Mouse (Mus musculus): ENCODE measurements around the gene Camk2g. TPM values are rescaled to one million over a fixed set of nuclear protein-coding genes. Genes with fewer than 3 reads are reported as not detected.

Camk2g gene
- total RNA-seq (2022) = 10 to 100 TPM; 63.3 to 74.9 (median 69.1) TPM

DNA sequence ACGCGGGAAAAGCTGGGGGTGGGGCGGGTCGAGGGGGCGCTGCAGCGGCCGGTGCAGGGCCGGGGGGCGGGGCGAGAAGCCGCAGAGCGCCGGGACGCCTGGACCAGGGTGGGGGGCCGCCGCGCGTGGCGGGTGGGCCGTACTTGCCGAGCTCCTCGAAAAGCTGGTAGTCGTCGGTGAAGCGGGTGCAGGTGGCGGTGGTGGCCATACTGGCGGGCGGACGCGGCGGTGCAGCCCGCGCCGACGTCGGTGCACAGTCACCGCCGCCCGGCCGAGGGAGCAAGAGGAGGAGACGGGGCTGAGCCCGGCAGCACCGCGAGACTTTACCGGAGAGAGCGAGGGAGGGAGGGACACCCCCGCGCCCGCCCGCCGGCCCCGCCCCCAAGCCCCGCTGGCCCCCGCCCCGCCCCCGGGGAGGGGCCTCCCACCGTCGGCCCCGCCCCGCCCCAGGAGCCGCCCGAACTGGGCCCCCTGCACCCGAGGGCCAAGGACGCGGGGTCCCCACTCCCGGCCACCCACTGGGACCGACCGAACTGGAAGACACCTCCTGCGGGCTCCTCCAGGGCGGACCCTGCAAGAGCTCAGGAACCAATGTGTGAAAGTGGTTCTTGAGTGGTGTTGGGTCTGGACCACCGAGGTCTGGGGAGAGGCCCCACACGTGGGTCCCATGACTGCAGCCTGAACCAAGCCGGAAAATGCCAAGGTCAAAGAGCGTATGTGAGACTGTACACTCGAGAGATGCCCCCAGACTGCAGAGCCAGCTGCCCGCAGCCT is at the start of gene Camk2g:
TSS of gene Camk2g (minus strand) at position 331 of the 774 bp plus-strand sequence.
- peak; percentile 80 for DNase-seq

DNA sequence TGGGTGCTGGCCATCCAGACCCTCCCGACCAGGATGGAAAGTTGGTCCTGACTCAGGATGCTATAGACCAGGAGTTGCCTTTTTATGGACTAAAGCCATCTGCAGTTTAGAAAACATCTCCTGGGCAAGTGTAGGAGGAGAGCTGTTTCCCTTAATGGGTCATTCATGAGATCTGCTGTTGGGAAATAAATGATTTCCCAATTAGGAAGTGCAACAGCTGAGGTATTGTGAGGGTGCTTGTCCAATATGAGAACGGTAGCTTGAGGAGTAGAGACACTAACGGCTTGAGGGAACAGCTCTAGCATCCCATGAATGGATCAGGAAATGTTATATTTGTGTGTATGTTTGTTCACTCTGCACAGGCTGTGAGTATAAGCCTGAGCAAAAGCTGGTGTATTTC is 48.7 kb upstream of the Camk2g start:
- no peak for DNase-seq

DNA sequence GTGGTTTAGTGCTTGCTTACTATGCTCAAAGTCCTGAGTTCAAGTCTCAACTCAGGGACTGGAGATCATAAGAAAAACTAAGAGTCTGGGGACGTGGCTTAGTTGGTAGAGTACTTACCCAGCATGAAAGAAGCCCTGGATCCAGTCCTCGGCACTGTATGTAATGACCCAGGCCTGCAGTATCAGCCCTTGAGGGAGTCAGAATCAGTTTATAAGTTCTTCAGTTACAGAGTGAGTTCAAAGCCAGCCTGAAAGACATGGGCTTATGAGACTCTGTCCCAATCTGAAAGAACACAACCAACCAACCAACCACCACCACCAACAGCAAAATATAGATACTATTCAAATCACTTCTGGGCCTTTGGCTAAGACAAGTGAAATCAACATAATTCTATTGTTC is 47.6 kb upstream of the Camk2g start:
- DNase-seq = no peak

DNA sequence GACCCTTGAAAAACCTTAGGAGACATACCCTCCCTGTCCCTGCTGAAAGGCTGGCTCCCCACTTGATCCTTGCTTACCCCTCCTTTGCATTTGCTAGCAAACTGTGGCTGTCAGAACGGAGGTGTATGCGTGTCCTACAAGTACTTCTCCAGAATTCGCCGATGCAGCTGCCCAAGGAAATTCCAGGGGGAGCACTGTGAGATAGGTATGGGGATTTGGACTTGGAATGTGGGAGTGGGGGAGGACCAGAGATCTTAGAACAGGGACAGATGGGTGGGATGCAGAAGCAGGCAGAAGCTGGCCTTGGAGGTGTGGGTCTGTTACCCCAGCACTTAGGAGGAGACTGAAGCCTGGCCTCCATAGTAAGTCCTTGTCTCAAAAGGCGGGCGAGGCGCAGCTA is 43.8 kb upstream of the Camk2g start:
- DNase-seq = no peak

DNA sequence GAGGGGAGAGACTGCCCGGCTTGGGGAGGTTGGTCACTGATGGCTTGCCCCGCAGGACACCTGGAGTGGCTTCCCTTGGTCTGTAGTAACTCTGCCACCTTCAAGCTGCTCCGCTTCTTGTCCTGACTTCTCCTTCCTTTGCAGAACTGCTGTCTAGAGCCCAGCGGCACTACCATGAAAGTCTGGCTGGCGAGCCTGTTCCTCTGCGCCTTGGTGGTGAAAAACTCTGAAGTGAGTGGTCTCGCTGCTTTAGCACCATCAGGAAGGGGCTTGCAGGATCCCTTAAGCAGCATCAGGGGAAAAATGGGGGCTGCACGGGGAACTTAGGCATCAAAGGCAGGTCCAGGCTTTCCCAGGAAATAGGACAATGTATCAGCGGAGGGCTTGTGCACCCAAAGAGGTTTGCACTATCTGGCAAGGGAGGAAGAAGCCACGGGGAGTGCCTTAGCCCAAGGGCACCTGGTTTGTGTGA is 43.1 kb upstream of the Camk2g start:
- no peak for DNase-seq

DNA sequence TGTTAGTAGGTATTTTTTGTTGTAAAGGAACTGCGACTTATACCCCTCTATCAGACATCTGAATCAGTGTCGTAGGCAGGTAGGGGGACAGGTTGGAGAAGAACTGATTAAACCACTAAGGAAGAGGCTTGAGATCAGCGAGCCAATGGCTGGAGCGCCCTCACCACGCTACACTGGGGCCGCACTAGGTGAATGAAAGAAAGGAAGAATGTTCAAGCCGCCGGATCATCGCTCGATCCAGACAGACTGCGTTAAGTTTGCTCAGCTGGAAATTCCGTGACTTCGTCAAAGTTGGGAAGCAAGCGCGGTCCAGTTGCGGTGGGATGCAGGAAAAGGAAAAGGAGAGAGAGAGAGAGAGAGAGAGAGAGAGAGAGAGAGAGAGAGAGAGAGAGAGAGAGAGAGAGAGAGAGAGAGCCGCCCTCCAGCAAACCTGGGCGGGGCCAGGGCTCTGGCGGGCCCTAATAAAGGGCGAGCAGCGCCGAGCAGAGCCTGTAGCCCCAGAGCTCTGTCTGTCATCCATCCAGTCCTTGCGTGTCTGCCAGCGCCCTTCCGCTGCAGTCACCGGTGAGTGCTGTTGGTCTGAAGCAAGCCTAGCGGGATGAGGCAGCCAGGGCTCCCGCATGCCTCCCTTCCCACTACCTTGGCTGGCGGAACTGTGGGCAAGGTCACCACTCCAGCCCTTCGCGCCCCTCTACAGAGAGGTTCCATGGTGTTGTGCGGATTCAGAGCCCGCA is 42.5 kb upstream of the Camk2g start, which contains the start of gene Plau:
TSS of gene Plau (plus strand) at position 490 of the 734 bp plus-strand sequence.
- DNase-seq = peak; percentile 59

DNA sequence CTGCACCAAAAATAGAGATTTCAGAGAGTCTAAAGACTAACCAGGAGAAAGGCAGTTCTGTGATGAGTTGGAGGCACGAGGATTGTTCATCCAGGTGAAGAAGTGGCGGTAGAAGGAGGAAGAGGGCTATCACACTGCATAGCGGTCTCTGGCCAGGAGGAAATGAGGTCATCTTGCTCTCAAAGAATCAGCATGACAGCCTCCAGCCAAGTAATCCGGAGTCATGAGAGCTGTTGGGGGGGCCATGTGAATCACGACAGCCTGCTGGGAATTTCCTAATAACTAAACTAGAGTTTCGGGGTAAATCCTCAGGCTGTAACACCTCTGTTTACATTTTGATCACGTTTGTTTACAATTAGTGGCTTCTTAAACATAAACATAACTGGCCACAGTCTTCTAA is 40.2 kb upstream of the Camk2g start:
- DNase-seq = no peak

DNA sequence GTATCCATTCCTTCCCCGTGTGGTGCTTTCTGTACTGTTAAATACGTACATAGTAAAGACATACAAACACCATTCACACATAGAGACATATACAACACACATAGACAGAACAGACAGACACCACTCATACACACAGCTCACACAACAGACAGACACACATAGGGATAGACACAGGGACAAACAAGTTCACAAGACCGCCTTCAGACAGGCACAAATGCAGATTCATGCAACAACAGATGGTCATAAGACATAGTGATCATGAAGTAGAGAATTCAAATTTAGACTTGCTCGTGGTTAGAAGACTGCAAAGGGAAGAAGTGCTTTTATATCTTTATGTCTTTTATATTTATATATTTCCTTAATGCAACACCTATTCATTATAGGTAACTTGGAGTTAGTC is 39.6 kb upstream of the Camk2g start:
- no peak for DNase-seq

DNA sequence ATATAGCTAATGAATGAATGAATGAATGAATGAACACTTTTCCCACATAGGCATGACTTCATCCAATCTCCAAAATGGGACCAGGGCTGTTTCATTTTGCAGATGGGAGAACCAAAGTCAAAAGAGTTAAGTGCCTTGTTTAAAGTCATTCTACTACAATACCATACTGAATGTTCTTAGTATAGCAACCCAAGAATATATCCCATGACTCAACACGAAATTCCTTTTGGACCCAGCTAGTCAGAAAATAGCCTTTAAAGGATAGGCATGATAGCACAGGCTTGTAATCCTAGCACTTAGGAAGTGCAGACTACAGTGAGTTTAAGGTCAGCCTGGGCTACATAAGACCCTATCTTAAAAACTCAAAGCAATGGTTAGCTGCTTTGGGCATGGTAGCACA is 38.0 kb upstream of the Camk2g start:
- no peak for DNase-seq

DNA sequence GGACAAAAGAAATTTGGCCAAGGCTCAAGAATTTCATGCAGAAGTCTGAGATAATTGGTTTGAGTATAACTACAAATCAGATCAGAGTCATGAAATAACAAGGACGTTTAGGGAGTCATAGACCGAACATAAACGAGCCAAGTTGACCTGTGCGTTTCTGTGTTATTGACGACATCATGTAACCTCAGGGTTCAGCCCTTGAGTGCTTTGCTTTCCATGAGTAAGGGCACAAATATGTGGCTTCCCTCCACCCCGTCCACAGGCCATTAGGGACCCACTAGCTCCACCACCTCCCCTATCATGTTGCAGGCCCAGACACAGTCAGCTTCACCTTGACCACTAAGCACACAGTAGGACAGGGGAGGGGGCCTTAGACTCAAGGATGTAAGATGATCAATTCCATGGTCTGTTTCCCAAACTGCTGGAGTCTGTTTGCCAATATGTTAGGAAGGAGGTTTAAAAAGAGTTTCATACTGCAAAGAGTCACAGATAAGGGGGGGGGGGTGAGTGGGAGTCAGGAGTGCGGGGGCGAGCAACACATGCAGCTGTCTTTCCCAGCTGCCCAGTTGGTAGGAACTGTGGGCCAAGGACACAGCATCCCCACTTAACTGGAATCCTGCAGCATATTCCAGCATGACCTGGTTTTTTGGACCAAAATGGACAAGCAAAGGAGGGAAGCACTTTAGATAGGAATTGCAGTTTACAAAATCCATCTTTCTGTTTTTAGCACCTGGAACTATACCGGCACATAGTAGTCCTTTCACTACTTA is 37.4 kb upstream of the Camk2g start:
- DNase-seq = no peak

DNA sequence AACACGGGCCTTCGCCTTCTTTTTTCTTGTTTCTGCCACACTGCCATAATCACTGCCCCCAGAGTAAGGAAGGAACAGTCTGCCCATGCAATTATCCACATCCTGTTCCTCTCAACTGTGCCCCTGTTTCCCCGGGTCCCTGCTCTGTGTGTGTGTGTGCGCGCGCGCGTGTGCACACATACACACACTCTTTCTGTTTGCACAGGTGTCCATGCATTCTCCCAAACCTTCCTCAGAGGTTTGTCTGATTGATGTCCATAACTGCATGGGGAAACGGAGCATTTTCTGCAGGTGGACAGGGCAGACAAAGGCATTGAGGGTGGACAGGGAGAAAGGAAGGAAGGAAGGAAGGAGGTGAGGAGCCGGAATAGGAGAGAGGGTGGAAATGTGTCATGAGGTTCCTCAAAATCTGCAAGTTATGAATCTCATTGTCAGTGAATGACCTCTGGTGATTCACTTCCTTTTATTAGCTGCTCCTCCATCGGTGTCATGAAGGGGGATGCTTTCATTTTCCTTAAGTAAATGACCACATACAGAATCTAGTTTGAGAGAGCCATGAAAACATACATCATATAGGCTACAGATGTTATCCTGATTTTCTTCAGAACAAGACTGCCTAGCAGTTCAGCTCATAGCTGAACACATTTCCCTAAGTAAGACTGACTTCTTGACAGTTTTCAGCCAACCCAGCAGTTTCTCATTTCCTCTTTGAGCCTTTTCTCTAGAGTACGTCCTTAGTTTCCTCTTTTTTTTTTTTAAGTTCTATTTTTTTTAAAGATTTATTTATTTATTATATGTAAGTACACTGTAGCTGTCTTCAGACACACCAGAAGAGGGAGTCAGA is 35.9 kb upstream of the Camk2g start:
- DNase-seq = no peak

DNA sequence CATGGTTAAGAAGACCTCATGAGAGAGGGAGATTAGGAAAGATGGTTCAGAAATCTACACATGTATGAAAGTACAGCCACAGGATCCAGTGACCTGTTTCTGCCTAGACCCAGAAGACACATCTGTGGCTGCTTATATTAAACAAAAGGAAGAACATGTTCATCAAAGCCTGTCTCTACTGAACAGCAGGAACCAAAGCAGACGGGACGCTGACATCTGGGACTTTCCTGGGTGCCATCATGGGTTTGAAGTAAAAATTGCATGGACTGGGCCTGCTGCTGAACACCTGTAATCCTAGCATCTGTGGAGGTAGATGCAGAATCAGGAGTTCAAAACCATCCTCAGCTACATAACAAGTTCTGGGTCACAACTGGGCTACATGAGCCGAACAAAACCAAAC is 34.6 kb upstream of the Camk2g start:
- DNase-seq = no peak

DNA sequence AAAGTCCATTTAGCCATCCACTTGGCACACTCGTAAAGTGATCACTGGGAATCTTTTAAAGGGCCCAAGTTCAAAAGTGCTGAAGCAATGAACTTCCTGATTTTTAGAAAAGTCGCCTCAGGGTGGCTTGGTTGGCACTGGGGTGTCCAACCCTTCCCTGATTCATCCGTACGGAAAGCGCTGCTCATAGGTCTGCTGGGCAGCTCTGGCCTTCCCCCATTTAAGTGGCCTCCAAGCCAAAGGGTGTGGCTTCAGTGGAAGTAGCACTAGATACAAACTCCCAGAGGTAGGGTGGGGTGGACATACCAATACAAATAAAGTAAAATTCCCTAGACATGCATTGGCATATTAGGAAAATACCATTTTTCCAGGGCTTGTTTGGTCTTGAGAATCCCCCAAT is 33.6 kb upstream of the Camk2g start:
- no peak for DNase-seq

DNA sequence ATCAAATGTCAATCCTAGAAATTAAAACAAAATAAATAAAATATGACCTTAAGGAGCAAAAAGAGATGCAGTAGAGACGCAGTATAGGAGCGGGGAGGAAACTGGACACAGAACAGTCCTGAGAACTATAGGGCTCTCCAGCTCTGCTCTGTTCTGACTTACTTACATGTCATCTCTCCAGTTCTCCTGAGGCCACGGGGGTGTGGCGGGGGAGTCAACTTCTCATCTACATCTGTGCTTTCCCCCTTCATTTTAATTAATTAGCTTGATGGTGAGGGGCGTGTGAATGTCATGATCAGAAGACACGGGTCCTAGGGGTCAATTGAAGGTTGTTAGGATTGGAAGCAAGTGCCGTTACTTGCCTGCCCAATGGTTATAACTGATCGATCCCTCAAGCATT is 33.2 kb upstream of the Camk2g start:
- DNase-seq = no peak

DNA sequence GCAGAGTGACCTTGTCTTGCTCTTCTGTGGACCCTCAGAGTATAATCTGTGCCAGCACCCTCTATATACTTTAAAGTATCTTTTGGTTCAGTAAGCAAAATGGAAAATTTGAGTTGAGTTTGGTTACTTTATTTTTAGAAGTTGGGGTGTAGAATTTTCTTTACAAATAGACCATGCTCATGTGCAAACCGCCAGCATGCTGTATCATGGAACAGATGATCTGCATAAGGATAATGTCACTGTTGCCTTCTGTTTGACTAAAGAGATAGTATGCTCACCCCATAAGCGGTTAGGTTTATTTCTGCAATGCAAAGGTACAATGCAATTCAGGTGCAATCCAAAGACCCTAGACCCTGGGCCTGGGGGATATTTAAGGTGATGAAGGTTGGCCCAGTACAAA is 31.6 kb upstream of the Camk2g start:
- no peak for DNase-seq

DNA sequence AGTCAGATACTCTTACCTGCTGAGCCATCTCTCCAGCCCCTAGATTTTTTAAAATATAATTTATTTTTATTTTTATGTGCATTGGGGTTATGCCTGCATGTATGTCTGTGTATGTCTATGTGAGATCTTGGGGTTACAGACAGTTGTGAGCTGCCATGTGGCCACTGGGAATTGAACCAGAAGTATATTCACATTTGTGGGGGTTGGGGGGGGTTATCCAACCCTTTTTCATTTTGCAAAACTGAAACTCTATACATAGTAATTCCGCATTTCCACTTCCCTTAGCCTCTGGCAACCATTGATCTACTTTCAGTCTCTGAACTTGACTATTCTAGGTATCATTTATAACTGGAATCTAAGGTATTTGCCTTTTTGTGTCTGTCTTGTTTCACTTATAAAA is 30.6 kb upstream of the Camk2g start:
- no peak for DNase-seq

DNA sequence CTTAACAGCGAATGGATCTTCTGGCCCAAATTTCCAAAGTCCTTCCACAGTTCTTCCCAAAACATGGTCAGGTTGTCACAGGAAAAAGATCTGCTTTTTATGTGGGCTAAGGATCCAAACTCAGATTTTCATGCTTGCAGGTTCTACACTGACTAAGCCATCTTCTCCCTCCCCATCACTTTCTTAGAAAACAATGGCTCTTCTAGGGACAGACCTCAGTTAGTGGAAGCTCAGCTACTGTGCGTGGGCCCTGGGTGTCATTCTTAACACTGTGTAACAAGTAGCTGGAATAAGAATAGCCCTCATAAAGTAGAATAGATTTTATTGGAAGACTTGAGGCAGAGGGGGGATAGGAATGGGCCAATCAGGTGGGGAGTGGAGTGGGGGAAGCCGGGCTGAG is 21.6 kb upstream of the Camk2g start:
- no peak for DNase-seq

DNA sequence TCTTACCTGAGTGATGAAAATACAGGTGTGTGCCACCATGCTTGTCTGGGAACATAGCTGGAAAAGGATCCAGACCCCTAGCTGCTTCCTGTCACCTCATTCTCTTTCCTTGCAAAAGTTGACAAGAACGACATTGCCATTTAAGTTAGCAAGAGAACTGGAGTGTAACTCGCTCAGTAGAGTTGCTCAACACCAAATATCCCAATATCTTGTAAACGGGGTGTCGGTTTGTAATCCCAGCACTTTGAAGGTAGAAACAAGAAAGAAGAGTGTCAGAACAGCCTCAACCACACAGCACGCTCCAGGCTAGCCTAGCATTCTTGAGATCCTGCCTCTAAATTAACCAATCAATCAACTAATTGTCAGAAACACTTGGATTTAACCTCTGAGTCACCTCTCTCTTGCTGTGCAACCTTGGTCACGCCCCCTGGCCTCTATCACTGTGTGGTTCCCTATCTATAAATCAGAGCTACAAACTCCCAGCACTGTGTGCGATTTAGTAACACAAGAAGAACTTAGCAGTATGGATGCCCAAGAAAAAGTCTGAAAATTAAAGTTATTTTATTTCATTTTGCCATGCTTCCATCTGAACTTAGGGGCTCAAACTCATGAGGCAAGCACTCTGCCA is 18.0 kb upstream of the Camk2g start:
- no peak for DNase-seq

DNA sequence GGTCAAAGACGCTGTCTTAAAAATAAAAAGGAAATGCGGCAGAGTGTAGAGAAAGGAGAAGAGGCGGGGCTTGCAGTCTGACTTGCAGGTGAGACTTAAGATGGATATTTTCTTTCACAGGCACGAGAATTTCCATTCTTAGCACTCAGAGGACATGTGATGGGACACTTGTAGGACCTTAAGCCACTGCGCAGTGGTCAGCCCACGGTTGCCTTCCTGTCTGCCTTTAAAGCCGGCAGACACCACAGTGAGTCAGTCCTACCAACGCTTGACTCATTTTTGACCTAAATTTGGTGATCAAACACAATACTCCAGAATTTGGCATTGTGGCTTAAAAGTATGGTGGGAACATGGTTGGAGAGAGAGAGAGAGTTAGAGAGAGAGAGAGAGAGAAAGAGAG is 17.3 kb upstream of the Camk2g start:
- no peak for DNase-seq

DNA sequence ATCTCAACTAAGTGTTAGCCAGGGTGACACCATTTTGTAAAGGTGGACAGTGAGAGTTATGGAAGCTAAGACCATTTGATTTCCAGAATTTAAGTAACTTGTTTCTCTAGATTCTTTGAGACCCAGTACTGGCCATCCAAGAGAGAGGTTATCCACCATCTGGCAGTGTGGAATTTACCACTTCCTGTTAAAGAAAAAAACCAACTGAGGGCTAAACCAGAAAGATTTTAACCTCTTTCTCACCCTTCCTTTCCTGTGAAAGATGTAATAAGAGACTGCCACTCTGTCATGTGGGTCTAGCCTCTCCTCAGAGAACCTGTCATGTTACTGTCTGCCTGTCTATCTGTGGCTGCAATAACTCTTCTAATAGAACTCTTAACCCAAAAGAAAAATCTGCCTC is 15.9 kb upstream of the Camk2g start:
- no peak for DNase-seq

DNA sequence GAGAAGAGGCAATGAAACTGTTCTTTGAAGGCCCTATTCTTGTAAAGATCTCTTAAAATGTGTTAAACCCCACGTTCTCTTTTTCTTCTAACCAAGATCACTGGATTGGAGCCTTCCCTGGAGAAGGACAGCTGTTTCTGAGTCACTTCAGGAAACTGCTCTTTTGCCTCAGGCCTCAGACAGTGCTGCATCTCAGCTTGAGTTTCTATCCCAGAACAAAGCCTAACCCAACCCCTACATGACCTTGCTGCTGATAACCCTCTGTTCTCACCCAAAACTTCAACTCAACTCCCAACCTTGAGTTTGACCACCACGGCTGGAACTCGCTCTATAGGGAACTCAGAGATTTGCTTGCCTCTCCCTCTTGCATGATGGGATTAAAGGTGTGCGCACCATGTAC is 15.5 kb upstream of the Camk2g start:
- DNase-seq = no peak
